Mouse (Mus musculus): ENCODE results near the gene Atrnl1.

Gene Atrnl1

GRCm38 (mm10) chr19:57610476-57611261 is at the start of gene Atrnl1:
Atrnl1 (plus strand) TSS chr19:57611034.
- peak; percentile 62 to 75 for DNase-seq (ENCODE audit: low spot score in 2 of 2)

GRCm38 (mm10) chr19:57561486-57561885 is 49.3 kb upstream of the Atrnl1 start:
- no peak for DNase-seq (ENCODE audit: low spot score in 2 of 2)

GRCm38 (mm10) chr19:57569040-57569439 is 41.8 kb upstream of the Atrnl1 start:
- no peak for DNase-seq (ENCODE audit: low spot score in 2 of 2)

GRCm38 (mm10) chr19:57572360-57573237 is 38.2 kb upstream of the Atrnl1 start:
- DNase-seq (ENCODE audit: low spot score in 2 of 2), result peak in 1 of 2 experiments; percentile 42

GRCm38 (mm10) chr19:57573470-57573869 is 37.4 kb upstream of the Atrnl1 start:
- DNase-seq (ENCODE audit: low spot score in 2 of 2), result no peak

GRCm38 (mm10) chr19:57575027-57575426 is 35.8 kb upstream of the Atrnl1 start:
- no peak for DNase-seq (ENCODE audit: low spot score in 2 of 2)

GRCm38 (mm10) chr19:57576836-57577235 is 34.0 kb upstream of the Atrnl1 start:
- no peak for DNase-seq (ENCODE audit: low spot score in 2 of 2)

- peak in 1 of 2 experiments; percentile 17 for DNase-seq (ENCODE audit: low spot score in 2 of 2)
Observed at GRCm38 (mm10) chr19:57577256-57577655, 33.6 kb upstream of the Atrnl1 start.

- peak in 1 of 2 experiments; percentile 63 for DNase-seq (ENCODE audit: low spot score in 2 of 2)
Observed at GRCm38 (mm10) chr19:57580962-57581361, 29.9 kb upstream of the Atrnl1 start.

GRCm38 (mm10) chr19:57585231-57585792 is 25.5 kb upstream of the Atrnl1 start:
- no peak for DNase-seq (ENCODE audit: low spot score in 2 of 2)

GRCm38 (mm10) chr19:57586172-57586571 is 24.7 kb upstream of the Atrnl1 start:
- DNase-seq (ENCODE audit: low spot score in 2 of 2), result no peak

- DNase-seq (ENCODE audit: low spot score in 2 of 2), result no peak
Observed at GRCm38 (mm10) chr19:57589516-57589915, 21.3 kb upstream of the Atrnl1 start.

- DNase-seq (ENCODE audit: low spot score in 2 of 2), result no peak
Observed at GRCm38 (mm10) chr19:57590895-57591294, 19.9 kb upstream of the Atrnl1 start.

GRCm38 (mm10) chr19:57591631-57592030 is 19.2 kb upstream of the Atrnl1 start:
- DNase-seq (ENCODE audit: low spot score in 2 of 2), result no peak

GRCm38 (mm10) chr19:57592355-57592754 is 18.5 kb upstream of the Atrnl1 start:
- DNase-seq (ENCODE audit: low spot score in 2 of 2), result no peak

GRCm38 (mm10) chr19:57599126-57599525 is 11.7 kb upstream of the Atrnl1 start:
- no peak for DNase-seq (ENCODE audit: low spot score in 2 of 2)

- DNase-seq (ENCODE audit: low spot score in 2 of 2), result no peak
Observed at GRCm38 (mm10) chr19:57600233-57600929, 10.5 kb upstream of the Atrnl1 start.

- DNase-seq (ENCODE audit: low spot score in 2 of 2), result no peak
Observed at GRCm38 (mm10) chr19:57600930-57601328, 9.9 kb upstream of the Atrnl1 start.

- no peak for DNase-seq (ENCODE audit: low spot score in 2 of 2)
Observed at GRCm38 (mm10) chr19:57603593-57603992, 7.2 kb upstream of the Atrnl1 start.

GRCm38 (mm10) chr19:57605941-57606340 is 4.9 kb upstream of the Atrnl1 start:
- DNase-seq (ENCODE audit: low spot score in 2 of 2), result no peak

- no peak for DNase-seq (ENCODE audit: low spot score in 2 of 2)
Observed at GRCm38 (mm10) chr19:57606351-57606750, 4.5 kb upstream of the Atrnl1 start.

Measured in left cerebral cortex, adult 9 months (tissue).